Mouse (Mus musculus): ENCODE measurements around the gene Ubac2.

Ubac2 gene

DNA sequence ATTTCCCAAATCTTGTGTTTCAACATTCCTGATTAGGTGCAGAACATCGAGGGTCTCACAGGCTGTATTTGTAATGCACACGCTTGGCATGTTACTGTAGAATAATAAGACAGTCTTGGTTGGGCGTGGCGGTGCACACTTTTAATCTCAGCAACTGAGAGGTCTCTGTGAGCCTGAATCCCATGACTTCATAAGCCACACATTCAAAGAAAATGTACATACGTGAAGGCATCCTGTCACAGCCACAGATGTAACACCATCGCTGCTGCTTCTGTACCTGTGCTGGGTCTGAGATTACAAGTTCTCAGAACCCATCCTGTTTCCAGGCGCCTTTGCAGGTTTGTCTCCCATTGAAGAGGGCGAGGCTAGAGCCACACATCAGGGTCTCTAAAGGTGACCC is 133.3 kb downstream of the Ubac2 start:
- no peak for DNase-seq

DNA sequence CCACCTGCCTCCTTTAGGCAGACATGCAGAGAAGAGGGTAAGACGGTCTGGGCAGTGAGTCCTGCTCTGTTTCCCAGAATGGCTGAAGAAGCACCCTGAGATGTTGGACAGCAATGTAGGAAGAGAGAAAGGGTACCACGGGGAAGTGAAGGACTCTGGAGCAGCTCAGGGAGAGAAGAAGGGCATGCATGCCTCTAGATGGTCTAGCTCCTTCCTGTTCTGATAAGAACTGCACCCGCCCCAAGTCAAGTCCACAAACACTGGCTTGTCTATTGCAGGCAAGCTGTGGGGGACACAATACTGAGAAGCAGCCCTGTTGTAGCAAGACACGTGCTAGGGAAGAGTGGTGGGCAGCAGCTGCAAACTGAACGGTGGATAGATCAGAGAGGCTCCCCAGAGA is 133.8 kb downstream of the Ubac2 start:
- DNase-seq = no peak

DNA sequence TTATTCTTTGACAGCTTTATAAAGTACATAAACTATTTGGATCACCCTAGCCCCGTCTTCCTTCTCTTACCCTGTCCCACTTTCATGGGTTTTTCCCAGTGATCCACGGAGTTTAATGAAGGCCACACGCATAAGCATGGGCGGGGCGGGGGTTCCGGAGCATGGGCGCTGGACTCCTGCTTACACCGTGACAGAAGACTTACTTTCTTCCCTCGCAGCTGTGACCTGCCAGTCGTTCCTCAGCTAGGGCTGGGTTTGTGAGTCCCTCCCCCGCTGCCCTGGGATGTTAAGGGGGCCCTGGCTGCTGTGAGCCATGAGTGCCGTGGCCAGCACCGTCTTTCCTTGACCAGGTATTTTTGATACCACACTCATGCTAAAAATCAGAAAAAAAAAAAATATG is 134.4 kb downstream of the Ubac2 start:
- DNase-seq = no peak

DNA sequence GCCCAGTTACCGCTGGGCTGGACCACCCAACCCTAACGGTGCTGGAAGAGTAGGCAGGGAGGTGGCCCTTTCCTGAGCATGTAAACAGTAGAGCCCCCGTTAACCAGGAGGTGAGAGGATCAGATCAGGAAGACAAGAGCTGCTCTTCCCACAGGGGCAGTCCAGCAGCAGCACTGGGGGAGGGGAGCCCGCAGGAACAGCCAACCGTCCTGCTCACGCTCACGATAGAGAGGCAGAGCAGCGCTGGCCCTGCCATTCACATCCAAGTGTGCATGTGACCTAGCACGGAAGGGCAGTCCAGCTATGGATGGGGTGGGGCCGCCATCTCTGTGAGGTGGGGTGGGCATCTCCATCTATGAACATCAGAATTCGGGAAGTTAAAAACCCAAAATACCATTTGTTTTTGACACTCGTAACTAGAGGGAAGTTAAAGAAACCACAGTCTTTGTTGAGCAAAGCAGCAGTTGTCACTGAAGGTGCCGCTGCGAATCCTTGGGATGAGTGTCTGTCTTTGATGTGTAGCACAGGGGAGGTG is 135.1 kb downstream of the Ubac2 start:
- peak; percentile 17 for DNase-seq

DNA sequence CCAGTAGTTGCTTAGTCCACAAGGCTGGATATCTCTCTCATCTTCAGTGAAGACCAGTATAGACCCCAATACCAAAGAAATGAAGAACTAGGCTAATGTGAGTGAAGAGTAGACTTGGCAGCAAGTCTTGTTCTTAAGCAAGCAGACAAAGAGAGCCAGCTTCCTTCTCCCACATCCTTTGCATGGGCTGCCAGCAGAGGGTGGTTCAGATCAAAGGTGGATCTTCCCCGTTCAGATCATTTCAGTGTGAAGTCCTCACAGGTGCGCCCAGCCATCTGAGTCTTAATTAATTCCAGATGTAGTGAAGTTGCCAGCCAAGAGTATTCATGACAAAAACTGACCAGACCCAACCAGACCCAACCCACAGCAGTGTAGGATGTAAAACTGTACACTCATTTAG is 139.5 kb downstream of the Ubac2 start:
- no peak for DNase-seq

DNA sequence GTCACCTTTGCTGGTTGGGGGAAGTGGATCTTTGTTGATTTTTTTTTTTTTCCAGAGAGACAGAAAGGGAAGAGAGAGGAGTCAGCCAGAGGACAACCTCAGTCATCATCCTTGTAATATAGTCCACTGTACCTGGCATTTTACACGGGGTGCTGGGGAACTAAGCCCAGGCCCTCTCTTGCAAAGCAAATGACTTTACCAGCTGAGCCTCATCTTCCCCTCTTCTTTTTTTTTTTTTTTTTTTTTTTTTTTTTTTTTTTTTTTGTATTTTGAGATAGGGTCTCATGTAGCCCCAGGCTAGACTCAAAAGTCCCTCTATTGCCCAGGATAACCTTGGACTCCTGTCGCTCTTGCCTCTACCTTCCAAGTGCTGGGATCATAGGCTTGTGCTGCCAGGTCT is 141.0 kb downstream of the Ubac2 start:
- DNase-seq = no peak

DNA sequence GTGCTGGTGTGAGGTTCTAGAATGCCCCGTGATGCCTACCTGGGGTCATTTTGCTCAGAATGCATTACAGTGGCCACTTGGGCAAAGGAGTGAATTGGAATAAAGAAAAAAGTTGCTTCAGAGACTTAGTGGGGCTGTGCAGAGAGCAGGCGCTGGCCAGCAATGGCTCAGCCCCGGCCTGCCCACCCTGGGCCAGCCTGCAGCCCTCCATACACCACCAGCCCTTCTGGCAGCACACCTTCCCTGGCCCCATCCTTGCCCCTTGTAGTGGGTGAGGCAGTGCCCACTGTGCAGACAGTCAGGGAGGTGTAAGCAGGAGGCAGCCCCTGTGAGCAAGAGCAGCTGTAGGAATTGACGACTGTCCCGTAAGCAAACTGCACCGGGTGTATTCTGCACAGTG is 142.1 kb downstream of the Ubac2 start:
- no peak for DNase-seq

DNA sequence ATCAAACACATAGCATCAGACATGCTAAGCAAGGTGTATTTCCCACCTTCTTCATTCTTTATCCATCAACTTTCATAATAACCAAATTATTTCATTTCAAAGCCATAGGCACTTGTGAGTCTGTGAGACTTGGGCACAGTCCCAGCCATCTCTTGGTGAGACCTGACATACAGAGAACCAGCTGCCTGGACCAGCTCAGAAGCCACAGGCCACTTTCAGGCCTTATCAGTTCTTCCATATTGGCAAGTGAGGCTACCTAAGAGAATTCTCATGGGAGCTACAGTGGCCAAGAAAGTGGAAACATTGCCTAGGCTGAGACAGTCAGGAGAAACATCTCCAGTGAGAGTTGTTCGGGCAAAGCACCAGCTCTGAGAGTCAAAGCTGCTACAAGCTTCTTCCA is 144.6 kb downstream of the Ubac2 start:
- DNase-seq = no peak

DNA sequence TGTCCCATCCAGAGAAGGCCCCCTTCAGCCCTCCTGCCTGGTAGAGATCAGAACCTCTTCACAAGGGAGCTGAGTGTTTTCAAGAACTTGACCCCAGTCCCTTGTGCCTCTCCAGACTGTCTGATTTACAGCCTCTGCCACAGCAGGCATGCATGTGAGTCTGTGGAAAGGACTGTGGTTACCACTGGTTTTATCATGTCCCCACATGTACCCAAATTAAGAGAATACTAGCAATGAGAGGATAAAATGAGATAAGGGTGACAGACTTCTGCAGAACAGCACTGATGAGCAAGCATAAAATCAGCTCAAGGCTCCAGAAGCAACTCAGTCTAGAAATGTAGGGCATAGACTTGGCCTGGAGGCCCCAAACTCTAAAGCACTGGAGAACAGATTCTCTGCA is 145.5 kb downstream of the Ubac2 start:
- DNase-seq = no peak

DNA sequence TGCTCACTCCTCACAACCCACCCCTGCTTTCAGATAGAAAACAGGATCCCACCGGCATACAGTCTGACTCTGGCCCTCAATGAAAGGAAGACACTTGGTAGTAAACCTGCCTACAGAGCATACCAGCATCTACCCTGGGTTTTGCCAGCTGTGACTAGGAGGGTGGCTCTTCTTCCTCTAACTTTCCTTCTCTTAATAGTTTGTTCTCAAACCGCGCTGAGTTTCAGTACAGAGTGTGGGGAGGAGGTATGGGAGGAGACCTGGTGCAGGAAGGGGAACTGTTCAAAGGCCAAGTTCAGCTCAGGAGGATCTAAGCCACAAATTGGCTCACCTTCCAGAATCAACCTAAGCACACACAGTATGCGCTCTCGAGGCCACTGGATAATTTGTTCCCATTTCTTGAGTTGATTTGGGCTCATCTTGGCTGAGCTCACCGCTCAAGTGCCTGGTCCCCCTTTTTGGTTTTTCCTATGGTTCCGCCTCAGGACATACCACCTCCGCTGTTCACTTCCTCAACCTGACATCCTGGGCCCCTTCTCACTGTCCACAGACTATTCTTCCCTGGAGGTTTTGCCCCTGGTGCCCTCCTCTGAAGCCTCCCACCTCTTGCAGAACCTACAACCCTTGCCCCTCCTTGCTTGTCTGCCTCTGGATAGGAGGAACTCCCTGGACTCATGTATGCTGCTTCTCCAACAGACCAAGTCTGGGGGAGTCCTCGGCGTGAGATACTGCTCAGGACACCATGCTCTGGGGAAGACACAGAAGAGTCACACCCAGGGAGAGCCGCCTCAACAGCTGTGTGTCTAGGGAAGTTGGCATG is 150.7 kb downstream of the Ubac2 start:
- DNase-seq = peak; percentile 39

DNA sequence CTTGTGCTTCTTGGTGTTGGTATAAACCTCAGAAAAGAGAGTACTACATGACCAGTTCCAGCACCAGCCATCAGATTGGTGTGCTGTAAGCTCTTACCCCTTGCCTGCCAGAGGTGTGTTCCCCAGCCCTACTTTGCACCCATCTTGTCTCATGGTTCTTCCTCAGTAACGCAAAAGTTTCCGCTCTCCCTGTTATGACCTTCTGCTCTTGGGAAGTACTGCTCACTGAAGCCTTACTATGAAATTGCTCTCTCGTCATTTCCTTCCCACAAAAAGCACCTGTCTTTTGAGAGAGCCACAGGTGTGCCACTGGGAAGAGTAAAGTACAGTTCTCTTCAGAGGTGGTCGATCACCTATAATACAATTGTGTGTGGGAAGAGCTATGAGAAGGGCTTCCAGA is 151.4 kb downstream of the Ubac2 start:
- DNase-seq = peak; percentile 13

DNA sequence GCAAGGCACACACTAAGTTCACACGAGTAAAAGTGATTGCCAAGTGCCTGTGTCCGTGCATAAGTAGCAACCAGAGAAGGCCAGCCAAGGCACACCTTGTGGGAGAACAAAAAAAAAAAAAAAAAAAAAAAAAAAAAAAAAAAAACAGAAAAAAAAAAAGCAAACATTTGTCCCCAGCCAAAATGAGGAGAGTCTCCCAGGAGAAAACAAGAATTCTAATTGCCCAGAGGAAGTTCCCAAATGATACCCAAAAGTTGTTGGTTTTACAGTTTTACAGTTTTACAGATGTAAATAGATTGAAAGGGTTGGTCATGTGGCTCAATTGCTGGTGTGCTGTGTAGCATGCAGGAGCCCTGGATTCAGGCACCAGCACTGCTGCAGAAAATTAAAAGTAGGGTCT is 153.6 kb downstream of the Ubac2 start:
- no peak for DNase-seq

DNA sequence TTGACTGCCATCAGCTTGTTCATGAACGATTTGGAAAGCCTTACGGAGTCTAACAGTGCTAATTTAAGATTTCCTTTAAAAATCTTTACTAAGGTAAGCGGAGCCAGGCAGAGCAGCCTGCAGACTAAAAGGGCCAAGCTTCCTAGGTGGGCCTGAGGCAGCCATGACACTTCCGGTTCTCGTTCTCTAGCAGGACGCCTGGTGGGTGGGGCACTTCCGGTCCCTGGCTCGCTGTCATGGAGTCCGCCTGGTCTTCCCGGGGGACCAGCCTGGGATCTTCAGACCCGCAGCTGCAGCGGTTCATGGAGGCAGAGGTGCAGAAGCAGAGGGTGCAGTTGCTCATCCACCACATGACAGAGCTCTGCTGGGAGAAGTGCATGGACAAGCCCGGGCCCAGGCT is 156.0 kb downstream of the Ubac2 start, which contains the start of gene Timm8a2:
Timm8a2 (plus strand) TSS at position 224 of the 400 bp plus-strand sequence.
- no peak for DNase-seq

DNA sequence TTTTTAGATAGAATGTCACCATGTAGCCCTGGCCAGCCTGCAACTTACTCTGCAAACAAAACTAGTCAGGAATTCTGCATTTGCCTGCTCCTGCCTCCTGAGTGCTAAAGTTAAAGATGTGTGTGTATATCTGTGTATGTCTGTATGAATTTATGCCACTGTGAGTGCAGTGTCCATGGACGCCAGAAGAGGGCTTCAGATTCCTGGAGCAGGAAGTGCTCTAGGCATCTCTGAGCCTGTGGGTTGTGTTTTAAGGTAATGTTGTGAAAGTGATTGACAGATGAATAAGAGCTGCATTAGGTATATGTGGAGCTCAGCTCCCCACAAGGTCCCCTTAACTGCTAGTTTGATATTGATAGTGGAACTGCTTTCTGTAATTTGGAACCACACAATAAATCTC is 156.8 kb downstream of the Ubac2 start:
- DNase-seq = no peak

DNA sequence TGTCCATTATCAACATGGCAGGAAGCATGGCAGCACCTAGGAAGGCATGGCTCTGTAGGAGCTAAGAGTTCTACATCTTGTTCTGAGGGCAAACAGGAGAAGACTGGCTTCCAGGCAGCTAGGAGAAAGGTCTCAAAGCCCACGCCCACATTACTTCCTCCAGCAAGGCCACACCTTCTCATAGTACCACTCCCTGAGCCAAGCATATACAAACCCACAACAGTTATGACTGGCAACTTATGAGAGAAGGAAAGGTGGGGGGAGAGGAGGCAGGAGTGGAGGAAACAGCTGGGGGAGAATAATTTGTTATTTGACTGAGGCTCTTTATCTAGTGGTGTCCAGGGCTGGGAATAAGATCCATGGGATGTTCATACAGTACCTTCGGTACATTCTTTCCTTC is 157.4 kb downstream of the Ubac2 start:
- DNase-seq = no peak

DNA sequence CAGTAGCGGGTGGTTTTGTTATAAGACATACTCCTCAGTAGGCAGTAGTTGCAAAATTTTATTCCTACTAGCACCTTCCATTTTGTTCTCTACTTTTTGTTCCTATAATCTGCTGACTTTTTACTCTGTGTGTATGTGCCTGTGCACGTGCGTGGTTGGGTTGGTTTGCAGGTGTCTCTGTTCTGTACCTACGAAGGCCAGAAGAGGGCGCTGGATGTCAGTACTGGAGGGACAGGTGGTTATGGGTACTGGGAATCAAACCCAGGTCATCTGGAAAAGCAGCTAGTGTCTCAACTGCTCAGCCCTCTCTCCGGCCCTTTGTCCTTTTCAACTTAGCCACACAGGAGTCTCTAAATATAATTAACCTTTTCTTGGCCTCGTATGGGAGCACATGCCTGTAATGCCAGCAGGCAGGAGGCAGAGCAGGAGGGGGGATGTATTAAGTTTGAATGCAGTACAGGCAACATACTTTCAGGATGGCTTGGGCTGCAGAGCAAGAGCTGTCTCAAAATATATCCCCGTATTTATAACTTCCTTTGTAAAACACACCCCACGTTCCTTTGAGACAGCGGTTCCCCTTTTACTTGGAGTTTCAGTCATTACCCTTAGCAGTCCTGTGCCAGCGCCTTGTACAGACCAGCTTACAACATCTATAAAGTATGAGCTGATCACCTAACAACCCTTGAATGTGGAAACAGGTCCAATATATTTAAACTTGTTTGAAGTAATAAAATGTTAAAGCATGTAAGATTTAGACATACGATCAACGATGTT is 160.6 kb downstream of the Ubac2 start:
- DNase-seq = no peak

DNA sequence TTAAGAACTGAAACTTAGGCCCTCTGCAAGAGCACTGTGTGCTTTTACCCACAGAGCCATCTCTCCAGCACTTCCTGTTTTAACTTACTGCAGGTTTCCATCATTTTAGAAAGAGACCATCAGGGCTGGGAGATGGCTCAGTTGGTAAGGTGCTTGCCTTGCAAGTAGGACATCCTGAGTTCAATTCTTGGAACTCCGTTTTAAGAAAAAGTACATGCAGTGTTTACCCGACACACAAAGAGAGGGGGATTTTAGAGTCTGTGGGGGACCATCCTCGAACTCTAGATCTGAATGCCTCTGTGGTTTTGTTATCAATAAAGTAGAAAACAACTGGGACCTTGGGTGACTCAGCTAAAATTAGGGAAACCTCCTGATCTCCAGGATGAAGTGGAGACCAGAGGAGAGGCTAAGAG is 163.0 kb downstream of the Ubac2 start:
- DNase-seq = no peak

DNA sequence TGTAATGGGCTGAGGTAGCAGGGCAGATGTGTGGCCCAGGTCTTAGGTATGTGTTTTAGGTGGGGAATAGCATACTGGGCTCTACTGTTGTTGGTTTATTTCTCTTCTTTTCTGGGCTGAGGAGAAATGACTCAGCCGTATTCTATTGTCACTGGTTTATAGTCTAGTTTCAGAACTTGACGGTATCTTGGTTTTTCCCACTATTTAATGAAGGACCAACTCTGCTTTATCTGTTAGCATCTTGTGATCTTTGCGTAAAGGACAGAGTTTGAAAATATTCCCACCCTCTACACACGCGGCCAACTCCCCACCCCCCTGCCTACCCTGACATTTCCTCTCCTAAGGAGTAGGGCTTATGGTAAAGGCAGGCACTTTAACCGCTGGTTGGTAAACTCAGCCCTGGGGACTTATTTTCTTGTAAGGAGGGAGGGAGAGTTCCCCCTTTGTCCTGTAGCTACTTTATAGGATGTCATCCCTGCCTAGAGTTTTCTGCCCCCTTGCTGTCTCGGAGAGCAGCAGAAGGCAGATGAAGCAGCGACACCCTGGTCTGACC is 163.8 kb downstream of the Ubac2 start:
- no peak for DNase-seq

DNA sequence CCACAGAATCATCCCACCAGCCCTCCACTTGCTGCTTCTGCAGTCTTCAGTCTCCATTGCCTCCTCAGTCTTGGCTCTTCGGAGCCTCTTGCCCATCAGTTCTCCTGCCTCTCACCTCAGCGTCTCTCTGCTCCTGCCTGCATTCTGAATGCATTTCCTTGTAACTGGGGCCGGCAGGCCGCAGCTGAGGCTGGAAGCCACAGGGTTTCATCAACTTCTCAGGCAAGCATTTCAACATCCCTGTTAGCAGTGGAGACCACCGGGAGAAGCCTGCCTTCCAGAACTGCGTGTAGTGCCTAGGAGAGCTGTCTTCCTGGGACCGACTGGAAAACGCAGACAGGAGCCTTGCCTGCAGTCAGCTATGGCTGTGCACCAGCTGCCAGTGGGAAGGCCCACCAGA is 169.4 kb downstream of the Ubac2 start:
- no peak for DNase-seq

DNA sequence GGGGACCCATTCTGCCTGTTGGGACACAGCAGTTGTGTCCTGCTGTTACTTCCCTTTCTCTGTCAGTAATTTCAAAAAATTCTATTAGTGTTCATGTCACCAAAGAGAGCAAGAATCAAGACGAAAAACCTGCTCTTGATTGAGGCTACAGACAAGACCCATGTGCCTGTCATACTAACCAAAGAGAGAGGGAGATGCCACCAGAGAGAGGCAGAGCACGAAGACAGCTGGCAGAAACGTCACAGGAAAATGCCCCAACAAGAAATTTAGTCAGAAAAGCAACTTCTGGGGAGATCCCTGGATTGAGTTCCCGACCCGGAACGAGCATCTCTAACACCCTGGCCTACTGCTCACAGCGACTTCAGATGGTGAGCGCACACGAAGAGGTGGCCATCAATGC is 170.4 kb downstream of the Ubac2 start:
- DNase-seq = no peak

DNA sequence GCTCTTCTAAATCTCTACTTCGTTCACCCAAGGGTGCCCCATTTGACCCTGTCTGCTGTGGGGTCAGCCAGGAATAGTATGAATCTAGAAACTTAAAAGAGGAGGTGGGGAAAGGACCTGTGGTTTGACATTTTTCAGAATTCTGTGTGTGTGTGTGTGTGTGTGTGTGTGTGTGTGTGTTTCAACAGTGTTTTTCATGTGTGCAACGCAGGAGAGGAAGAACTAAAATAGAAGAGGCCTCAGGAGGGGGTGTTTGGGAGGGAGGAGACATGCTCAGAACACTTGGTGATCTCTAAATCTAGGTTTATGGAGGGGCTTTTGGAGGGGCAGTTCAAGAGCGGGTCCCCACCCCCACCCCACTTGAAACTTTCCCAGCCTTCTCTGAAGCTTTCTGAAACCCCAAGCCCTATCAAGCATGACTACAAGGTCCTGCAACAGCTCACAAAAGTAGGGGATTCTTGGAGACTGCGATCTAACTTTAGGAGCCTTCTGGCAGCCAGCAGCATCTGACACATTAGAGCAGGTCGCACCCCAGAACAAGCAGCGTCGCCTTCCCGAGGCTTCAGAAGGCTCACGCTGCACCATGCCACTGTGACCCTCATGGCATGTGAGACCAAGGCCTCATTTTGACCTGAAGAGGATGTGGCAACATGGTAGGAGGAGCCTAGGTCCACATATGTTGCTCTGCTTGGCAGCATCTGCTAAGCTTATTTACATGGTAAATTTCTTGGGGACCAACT is 174.6 kb downstream of the Ubac2 start:
- no peak for DNase-seq

DNA sequence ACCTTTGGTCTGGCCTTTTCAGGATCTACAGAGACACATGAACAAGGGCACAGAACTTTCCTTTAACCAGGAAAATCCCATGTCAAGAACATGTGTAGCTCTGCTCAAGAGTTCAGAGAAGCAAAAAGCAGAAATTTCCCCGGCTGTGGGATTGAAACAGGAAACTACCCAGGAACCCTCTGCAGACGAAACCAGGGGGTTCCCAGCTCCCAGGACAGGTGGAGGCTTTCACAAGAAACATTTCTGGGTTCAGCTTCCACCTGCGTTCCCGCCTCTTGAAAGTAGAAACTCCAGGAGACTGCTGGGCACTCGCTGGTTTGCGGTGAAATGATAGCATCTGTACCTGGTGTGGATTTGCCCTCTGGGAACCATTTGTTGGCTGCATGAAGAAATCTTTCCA is 178.5 kb downstream of the Ubac2 start:
- DNase-seq = no peak

DNA sequence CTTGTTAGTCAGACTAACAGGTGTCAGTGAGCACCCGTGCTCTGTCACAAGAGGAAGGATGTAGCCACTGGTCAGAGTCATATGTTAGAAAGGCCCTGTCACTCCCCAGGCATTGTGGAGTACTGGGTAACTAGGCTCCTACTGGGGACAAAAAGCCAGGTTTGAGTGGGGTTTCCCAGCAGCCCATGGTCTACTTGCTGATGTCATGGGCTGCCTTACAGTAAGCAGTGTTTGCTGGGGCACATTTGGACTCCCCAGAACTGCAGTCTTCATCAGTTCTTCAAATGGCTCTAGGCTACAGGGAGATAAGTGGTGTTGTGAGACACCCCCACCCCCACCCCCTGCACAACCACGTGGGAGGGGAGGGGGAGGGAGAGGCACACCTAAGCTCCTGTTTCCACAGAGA is 179.5 kb downstream of the Ubac2 start:
- DNase-seq = no peak

Data from kidney, adult 9 months (tissue).